Mouse (Mus musculus): ENCODE data around the gene Tut7. TPM values are rescaled to one million over a fixed set of nuclear protein-coding genes. Genes with fewer than 3 reads are reported as not detected.

The Tut7 gene
- polyA plus RNA-seq, 1 experiment from 2014 or later: 41.5 TPM

DNA sequence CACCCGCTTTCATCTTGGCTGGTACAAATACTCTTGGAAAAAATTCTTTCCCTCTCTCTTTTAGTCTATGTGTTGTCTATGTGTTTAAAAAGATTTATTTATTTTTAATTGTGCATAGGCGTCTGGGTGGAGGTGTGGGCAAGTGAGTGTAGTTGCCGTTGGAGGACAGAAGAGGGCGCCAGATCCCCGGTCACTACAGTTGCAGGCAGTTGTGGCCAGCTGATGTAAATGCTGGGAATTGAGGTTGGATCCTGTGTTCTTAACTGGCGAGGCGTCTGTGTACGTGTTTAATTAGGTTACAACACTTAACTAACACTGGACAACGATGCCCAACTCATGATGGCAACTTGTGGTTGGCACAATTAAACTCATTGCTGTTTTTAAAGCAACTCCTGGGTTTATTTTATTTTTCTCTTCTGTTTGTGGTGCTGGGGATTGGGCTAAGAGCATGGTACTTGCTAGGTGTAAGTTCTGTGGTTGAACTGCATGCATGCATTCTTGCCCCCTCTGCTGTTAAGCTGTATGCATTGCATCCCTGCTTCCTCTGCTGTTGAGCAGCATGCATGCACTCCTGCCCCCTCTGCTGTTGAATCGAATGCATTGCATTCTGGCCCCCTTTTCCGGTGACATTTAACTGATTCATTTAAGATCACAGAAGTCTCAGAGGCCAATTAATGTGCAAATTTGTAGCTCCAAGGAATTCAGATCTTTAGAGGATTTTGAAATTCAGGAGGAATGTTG, 17.7 kb upstream of the Tut7 start:
- H3K4me1 ChIP-seq (ENCODE audit: insufficient read depth, low read depth, low read length): no peaks in the 10 kb centered on the region; the same call in 1 of the 2 replicates
- no peaks in the 10 kb centered on the region for H3K9me3 ChIP-seq (ENCODE audit: low read length)
- TF ChIP-seq CTCF (IDR thresholded peaks at IDR 0.05) (peak; percentile 100), EP300 (IDR thresholded peaks at IDR 0.05) (no peak)
- no peak overlapping the region for H3K4me2 ChIP-seq (replicated peaks; ENCODE audit: low read depth, low read length)
- WGBS: 73% methylated on average over 11 of the region's 11 CpGs
- peak; percentile 95 for DNase-seq (ENCODE audit: low spot score)
- no peak overlapping the region for H3K4me3 ChIP-seq (ENCODE audit: low read depth, low read length)
- H3K9ac ChIP-seq (replicated peaks; ENCODE audit: low read depth): no peak overlapping the region
- peak; percentile 67 for ATAC-seq
- no peak overlapping the region for H3K27ac ChIP-seq (ENCODE audit: low read length)
- H3K27me3 ChIP-seq (replicated peaks; ENCODE audit: insufficient read depth, low read length): no peaks in the 10 kb centered on the region
- no peaks in the 10 kb centered on the region for H3K36me3 ChIP-seq (ENCODE audit: insufficient read depth, low read length)

DNA sequence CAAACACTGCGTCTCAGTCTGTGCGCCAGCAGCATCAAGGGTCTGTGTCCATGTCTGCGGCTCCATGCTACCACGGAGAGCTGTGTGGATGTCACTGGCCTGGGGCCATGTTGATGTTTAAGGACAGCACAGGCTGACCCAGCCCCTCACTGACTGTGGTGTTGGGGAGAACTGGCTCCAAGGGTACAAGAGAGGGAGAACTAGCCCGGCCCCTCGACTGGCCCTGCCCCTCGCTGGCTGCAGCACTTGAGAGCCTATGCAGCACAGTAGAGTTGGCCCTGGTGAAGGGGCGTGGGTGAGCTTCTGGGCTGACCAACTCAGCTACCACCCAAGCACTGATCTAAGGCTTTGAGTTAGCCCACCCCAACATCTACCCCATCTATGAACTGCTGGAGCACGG, 16.4 kb upstream of the Tut7 start:
- Histone ChIP-seq H3K27ac (ENCODE audit: low read length) (no peak overlapping the region), H3K36me3 (ENCODE audit: insufficient read depth, low read length) (no peaks in the 10 kb centered on the region), H3K9me3 (ENCODE audit: low read length) (no peaks in the 10 kb centered on the region), H3K9ac (replicated peaks; ENCODE audit: low read depth) (no peak overlapping the region), H3K4me2 (replicated peaks; ENCODE audit: low read depth, low read length) (no peak overlapping the region), H3K27me3 (replicated peaks; ENCODE audit: insufficient read depth, low read length) (no peaks in the 10 kb centered on the region), H3K4me1 (ENCODE audit: insufficient read depth, low read depth, low read length) (no peaks in the 10 kb centered on the region; the same call in 1 of the 2 replicates), H3K4me3 (ENCODE audit: low read depth, low read length) (no peak overlapping the region)
- TF ChIP-seq EP300 (IDR thresholded peaks at IDR 0.05) (no peak), CTCF (IDR thresholded peaks at IDR 0.05) (no peak)
- ATAC-seq: no peak
- 88% methylated on average over 9 of the region's 9 CpGs for WGBS
- no peak for DNase-seq (ENCODE audit: low spot score)

DNA sequence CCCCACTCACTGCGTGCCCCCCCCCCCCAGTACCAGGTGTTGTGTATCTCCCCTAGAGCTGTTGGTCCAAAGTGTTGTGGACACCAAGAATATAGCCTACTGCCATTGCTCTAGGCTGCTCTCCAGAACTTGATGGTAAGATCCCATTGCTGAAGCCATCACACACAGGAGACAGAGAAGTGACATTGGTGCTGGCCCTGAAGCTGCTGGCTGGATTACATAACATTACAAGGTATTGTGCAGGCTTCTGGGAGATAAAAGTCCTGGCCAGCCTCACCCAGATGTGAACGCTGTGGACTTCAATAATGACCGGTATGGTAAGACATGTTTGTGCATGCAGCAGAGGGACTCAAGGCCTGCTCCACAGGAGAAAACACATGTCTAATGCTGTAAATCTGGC, 15.5 kb upstream of the Tut7 start:
- Histone ChIP-seq H3K4me2 (replicated peaks; ENCODE audit: low read depth, low read length) (no peak overlapping the region), H3K4me3 (ENCODE audit: low read depth, low read length) (no peak overlapping the region), H3K36me3 (ENCODE audit: insufficient read depth, low read length) (no peaks in the 10 kb centered on the region), H3K4me1 (ENCODE audit: insufficient read depth, low read depth, low read length) (no peaks in the 10 kb centered on the region; the same call in 1 of the 2 replicates), H3K9me3 (ENCODE audit: low read length) (no peaks in the 10 kb centered on the region), H3K27ac (ENCODE audit: low read length) (no peak overlapping the region), H3K27me3 (replicated peaks; ENCODE audit: insufficient read depth, low read length) (no peaks in the 10 kb centered on the region), H3K9ac (replicated peaks; ENCODE audit: low read depth) (no peak overlapping the region)
- TF ChIP-seq CTCF (IDR thresholded peaks at IDR 0.05) (no peak), EP300 (IDR thresholded peaks at IDR 0.05) (no peak)
- no peak for DNase-seq (ENCODE audit: low spot score)
- no peak for ATAC-seq
- WGBS: 93% methylated on average over 3 of the region's 3 CpGs

DNA sequence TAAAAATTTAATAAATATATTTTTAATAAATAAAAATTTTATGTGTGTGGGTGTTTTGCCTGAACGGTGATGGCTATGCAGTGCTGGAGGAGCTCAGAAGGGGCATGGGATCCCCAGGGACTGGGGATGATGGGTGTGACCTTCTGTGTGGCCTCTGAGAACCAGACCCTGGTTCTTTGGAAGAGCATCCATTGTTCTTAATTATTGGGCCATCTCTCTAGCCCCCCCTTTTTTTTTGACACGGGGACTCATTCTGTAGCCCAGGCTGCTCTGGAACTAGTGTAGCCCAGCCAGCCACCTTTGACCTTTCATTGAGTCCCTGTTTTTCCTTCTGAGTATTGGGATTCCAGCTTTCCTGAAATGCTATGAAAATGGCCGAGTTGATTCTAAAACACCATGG, 13.9 kb upstream of the Tut7 start:
- DNase-seq (ENCODE audit: low spot score) (no peak), ATAC-seq (no peak)
- Histone ChIP-seq H3K9me3 (ENCODE audit: low read length) (no peaks in the 10 kb centered on the region), H3K36me3 (ENCODE audit: insufficient read depth, low read length) (no peaks in the 10 kb centered on the region), H3K9ac (replicated peaks; ENCODE audit: low read depth) (no peak overlapping the region), H3K27me3 (replicated peaks; ENCODE audit: insufficient read depth, low read length) (no peaks in the 10 kb centered on the region), H3K27ac (ENCODE audit: low read length) (no peak overlapping the region), H3K4me3 (ENCODE audit: low read depth, low read length) (no peak overlapping the region), H3K4me2 (replicated peaks; ENCODE audit: low read depth, low read length) (no peak overlapping the region), H3K4me1 (ENCODE audit: insufficient read depth, low read depth, low read length) (no peaks in the 10 kb centered on the region; the same call in 1 of the 2 replicates)
- 80% methylated on average over 3 of the region's 3 CpGs for WGBS
- no peak for TF ChIP-seq CTCF (IDR thresholded peaks at IDR 0.05)

DNA sequence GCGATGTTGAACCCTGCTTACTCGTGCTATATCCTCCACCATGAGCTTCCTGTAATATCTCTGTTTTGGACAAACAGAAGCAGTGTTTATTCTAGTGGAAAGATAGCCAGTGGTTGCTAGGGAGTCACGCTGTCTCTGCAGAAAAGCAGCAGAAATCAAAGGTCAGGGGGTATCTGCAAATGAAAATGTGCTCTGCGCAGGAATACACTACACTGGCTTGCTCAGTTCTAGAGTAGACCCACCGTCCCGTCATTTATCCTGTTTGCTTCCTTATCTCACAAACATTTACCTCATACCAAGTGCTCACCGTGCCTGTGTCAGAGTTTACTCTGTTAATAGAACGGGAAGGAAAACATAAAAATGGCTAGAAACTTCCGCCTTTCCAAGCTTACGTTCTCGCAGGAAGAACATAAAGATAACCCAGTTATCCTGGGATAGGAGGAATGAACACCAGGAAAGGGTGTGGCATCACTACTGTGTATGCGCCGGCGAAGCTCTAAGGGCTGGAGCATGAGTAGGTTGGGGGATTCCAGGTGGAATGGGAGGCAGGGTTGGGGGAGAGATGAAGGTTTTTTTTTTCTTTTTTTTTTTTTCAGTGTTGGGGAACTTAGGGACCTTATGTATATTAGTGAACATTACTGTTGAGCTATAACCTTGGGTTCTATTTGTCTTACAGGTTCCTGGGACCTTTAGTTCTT, 13.3 kb upstream of the Tut7 start:
- Histone ChIP-seq H3K27me3 (replicated peaks; ENCODE audit: insufficient read depth, low read length) (no peaks in the 10 kb centered on the region), H3K36me3 (ENCODE audit: insufficient read depth, low read length) (no peaks in the 10 kb centered on the region), H3K4me2 (replicated peaks; ENCODE audit: low read depth, low read length) (no peak overlapping the region), H3K4me3 (ENCODE audit: low read depth, low read length) (no peak overlapping the region), H3K27ac (ENCODE audit: low read length) (no peak overlapping the region), H3K9me3 (ENCODE audit: low read length) (no peaks in the 10 kb centered on the region), H3K9ac (replicated peaks; ENCODE audit: low read depth) (no peak overlapping the region), H3K4me1 (ENCODE audit: insufficient read depth, low read depth, low read length) (no peaks in the 10 kb centered on the region; the same call in 1 of the 2 replicates)
- 22% methylated on average over 14 of the region's 14 CpGs for WGBS
- TF ChIP-seq CTCF (IDR thresholded peaks at IDR 0.05) (no peak), EP300 (IDR thresholded peaks at IDR 0.05) (peak; percentile 54; the same call in 1 of the 2 replicates)
- peak; percentile 69 for DNase-seq (ENCODE audit: low spot score)
- peak; percentile 50 for ATAC-seq

DNA sequence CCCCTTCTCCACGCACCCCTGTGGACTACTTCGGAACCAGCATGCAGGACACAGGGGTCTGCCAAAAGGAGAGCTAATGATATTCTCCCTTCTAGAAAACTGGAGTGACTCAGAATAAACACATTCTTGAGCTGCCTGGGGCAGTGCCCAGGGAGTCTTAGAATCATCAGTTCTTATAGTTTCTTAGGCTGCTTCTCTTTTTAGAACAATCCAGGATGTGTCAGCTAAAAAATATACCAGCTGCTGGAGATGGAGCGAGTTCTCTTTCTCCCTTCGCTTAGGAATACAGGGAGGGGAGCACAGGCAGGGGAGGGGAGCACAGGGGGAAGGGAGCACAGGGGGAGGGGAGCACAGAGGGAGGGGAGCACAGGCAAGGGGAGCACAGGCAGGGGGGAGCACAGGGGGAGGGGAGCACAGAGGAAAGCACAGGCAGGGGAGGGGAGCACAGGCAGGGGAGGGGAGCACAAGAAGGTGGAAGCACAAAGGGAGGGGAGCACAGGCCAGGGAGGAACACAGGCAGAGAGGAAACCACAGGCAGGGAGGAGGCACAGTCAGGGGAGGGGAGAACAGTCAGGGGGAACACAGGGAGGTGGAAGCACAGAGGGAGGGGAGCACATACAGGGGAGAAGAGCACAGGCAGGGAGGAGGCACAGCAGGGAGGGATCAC, 12.0 kb upstream of the Tut7 start:
- no peaks in the 10 kb centered on the region; the same call in 1 of the 2 replicates for H3K4me1 ChIP-seq (ENCODE audit: insufficient read depth, low read depth, low read length)
- TF ChIP-seq EP300 (IDR thresholded peaks at IDR 0.05) (no peak), CTCF (IDR thresholded peaks at IDR 0.05) (no peak)
- no peak overlapping the region for H3K9ac ChIP-seq (replicated peaks; ENCODE audit: low read depth)
- H3K4me2 ChIP-seq (replicated peaks; ENCODE audit: low read depth, low read length): no peak overlapping the region
- WGBS: 37% methylated on average over 4 of the region's 4 CpGs
- no peaks in the 10 kb centered on the region for H3K36me3 ChIP-seq (ENCODE audit: insufficient read depth, low read length)
- H3K4me3 ChIP-seq (ENCODE audit: low read depth, low read length): no peak overlapping the region
- no peaks in the 10 kb centered on the region for H3K27me3 ChIP-seq (replicated peaks; ENCODE audit: insufficient read depth, low read length)
- peak overlapping the region; percentile 59 for H3K27ac ChIP-seq (ENCODE audit: low read length)
- peak; percentile 69 for ATAC-seq
- H3K9me3 ChIP-seq (ENCODE audit: low read length): no peaks in the 10 kb centered on the region
- peak; percentile 84 for DNase-seq (ENCODE audit: low spot score)

Data from lung, postnatal 0 days (tissue).